In genomic region chr3:105406036-105406435, GRCm38 (mm10) we compare ENCODE assay signal across 17 mouse cellular contexts. TPM values are rescaled to one million over a fixed set of nuclear protein-coding genes. Genes with fewer than 3 reads are reported as not detected.
DNase-seq lines count a peak whose midpoint lies in the region; ATAC-seq lines count a peak whose summit lies in the region.
"Had no signal": no experiment of that assay in that cellular context is flagged by ENCODE, and none has a peak within 500 bp of the region (broad histone marks: within the 10 kb centered on the region; RNA-seq: fewer than 3 reads in every experiment).

No protein-coding gene starts in this region.

- no peak overlapping the region for H3K27ac ChIP-seq in heart, embryonic 10.5 days
- H3K27ac ChIP-seq in neural tube, embryonic 15.5 days (replicated peaks), result 0 out of 2 replicates have a peak overlapping the region, but pooled peaks have one; percentile 33
- H3K27ac ChIP-seq: embryonic facial prominence, embryonic 13.5 days; forebrain, embryonic 10.5 days; heart, embryonic 13.5 days; limb, embryonic 10.5 days; liver, embryonic 13.5 days had no signal

- ATAC-seq in neural tube, embryonic 15.5 days (ENCODE audit: low FRiP score), result no peak
- no peak for ATAC-seq in megakaryocyte, adult 5-6 weeks (ENCODE audit: poor library complexity, severe bottlenecking)

- H3K4me2 ChIP-seq in neural tube, embryonic 15.5 days, result no peak overlapping the region
- H3K4me2 ChIP-seq: embryonic facial prominence, embryonic 13.5 days; heart, embryonic 13.5 days; liver, embryonic 13.5 days had no signal

- H3K9me3 ChIP-seq in heart, embryonic 10.5 days, result no peaks in the 10 kb centered on the region
- H3K9me3 ChIP-seq in neural tube, embryonic 15.5 days (replicated peaks), result no peaks in the 10 kb centered on the region
- H3K9me3 ChIP-seq: embryonic facial prominence, embryonic 13.5 days; forebrain, embryonic 10.5 days; heart, embryonic 13.5 days; limb, embryonic 10.5 days; liver, embryonic 13.5 days had no signal

- H3K4me3 ChIP-seq in heart, embryonic 10.5 days, result no peak overlapping the region
- no peak overlapping the region for H3K4me3 ChIP-seq in neural tube, embryonic 15.5 days (replicated peaks)
- H3K4me3 ChIP-seq: embryonic facial prominence, embryonic 13.5 days; forebrain, embryonic 10.5 days; heart, embryonic 13.5 days; limb, embryonic 10.5 days; liver, embryonic 13.5 days had no signal

- 37% methylated on average over 7 of the region's 7 CpGs for WGBS in heart, embryonic 10.5 days
- WGBS in neural tube, embryonic 15.5 days, result 32% methylated on average over 7 of the region's 7 CpGs

- no peak overlapping the region for H3K9ac ChIP-seq in neural tube, embryonic 15.5 days (replicated peaks)
- H3K9ac ChIP-seq: embryonic facial prominence, embryonic 13.5 days; heart, embryonic 13.5 days; liver, embryonic 13.5 days had no signal

- DNase-seq in heart, embryonic 10.5 days (ENCODE audit: low spot score), result peak; percentile 51
- DNase-seq in heart, adult 8-10 months (ENCODE audit: low spot score), result no peak
- peak; percentile 19 for DNase-seq in retina, postnatal 1 day
- no peak for DNase-seq in retina, embryonic 14.5 days (ENCODE audit: low spot score)
- no peak for DNase-seq in left cerebral cortex, postnatal 10 days (ENCODE audit: extremely low spot score in 1 of 2, low spot score in 2 of 2)
- DNase-seq in gastrocnemius, adult 18-20 months (ENCODE audit: low spot score), result no peak
- DNase-seq: cerebellum, postnatal 36 days; heart, postnatal 4 days; liver, embryonic 13.5 days; midbrain, embryonic 14.5 days had no signal

- H3K4me1 ChIP-seq in heart, embryonic 10.5 days, result peaks cover 22% of the 10 kb centered on the region; the same call in 1 of the 2 replicates
- H3K4me1 ChIP-seq in neural tube, embryonic 15.5 days, result peaks cover 36% of the 10 kb centered on the region
- H3K4me1 ChIP-seq: limb, embryonic 10.5 days; liver, embryonic 13.5 days had no signal

- H3K27me3 ChIP-seq in heart, embryonic 10.5 days (ENCODE audit: insufficient read depth, poor library complexity, severe bottlenecking), result no peaks in the 10 kb centered on the region
- H3K27me3 ChIP-seq in neural tube, embryonic 15.5 days (replicated peaks), result no peaks in the 10 kb centered on the region
- H3K27me3 ChIP-seq: embryonic facial prominence, embryonic 13.5 days; heart, embryonic 13.5 days; liver, embryonic 13.5 days had no signal

- no peaks in the 10 kb centered on the region for H3K36me3 ChIP-seq in heart, embryonic 10.5 days
- no peaks in the 10 kb centered on the region for H3K36me3 ChIP-seq in neural tube, embryonic 15.5 days
- H3K36me3 ChIP-seq: embryonic facial prominence, embryonic 13.5 days; forebrain, embryonic 10.5 days; heart, embryonic 13.5 days; limb, embryonic 10.5 days; liver, embryonic 13.5 days had no signal

- intact Hi-C loops in left cerebral cortex, postnatal 10 days (cut with DNase I), result no loop called here

RNA-seq across cellular contexts. Expression of gene Kcnd3, which starts 46.1 kb away (rescaled TPM):
- 0.47 and 0.58 TPM in 2 replicates for polyA plus RNA-seq in heart, embryonic 10.5 days (2016; fragmentation: Nextera tagmentation; extraction: Ambion mirVana)
- total RNA-seq in heart, adult 8-10 months (2022), result 10 to 100 TPM; 10.1 to 14.5 (median 12.3) TPM
- 8.1 and 8.2 TPM in 2 replicates for polyA plus RNA-seq in neural tube, embryonic 15.5 days (2015; fragmentation: Nextera tagmentation; extraction: Ambion mirVana)
- 10 to 100 TPM; 31.5 to 36.4 TPM for total RNA-seq in left cerebral cortex, postnatal 10 days (2021)
- not detected in 2 replicates for total RNA-seq in megakaryocyte, adult 5-6 weeks (2015)
- not detected in 2 replicates for total RNA-seq in megakaryocyte, adult 5-6 weeks (2017)
- total RNA-seq in gastrocnemius, adult 18-20 months (2021), result under 1 TPM; 0.05 to 0.14 TPM
- total RNA-seq: CH12.LX had no signal

Comparison
In these comparisons a context has a peak if more than half of its experiments do, and no peak if none do; other contexts are left out.
1. DNase-seq: peak in heart, embryonic 10.5 days (single experiment) and retina, postnatal 1 day (single experiment); none in heart, adult 8-10 months (single experiment), retina, embryonic 14.5 days (single experiment), left cerebral cortex, postnatal 10 days (0 of 2) and gastrocnemius, adult 18-20 months (single experiment).
2. RNA of gene Kcnd3, which starts 46.1 kb away (total RNA-seq): 31.5 to 36.4 TPM in left cerebral cortex, postnatal 10 days and 10.1 to 14.5 TPM in heart, adult 8-10 months; 0.05 to 0.14 TPM in gastrocnemius, adult 18-20 months and not detected in megakaryocyte, adult 5-6 weeks; every median in the first group is over 4 times any median in the second.